Mouse (Mus musculus): ENCODE measurements around the gene Krtap28-10.
"Not testable (repeated sequence)": the region's sequence is repeated elsewhere in the genome, so short reads cannot be mapped to it uniquely, and the experiment has no call there.

Krtap28-10 gene

DNA sequence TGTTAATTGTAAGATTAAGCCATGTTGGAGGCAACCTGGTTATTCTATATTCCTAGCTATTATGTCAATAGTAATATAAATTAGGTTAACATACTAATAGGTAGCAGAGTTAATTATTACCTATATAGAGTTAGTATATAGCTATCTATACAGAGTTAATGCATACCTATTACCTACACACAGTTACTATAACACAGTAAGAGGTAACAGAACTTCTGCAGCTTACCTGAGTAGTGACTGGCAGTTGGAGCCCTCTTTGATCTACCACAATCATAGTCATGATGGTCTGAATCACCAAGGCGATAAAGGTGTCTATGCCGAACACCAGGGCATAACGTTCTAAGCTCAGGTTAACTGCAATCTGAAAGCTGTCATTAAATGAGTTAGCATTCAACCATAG is 27.8 kb downstream of the Krtap28-10 start:
- DNase-seq (ENCODE audit: low read depth): no peak

DNA sequence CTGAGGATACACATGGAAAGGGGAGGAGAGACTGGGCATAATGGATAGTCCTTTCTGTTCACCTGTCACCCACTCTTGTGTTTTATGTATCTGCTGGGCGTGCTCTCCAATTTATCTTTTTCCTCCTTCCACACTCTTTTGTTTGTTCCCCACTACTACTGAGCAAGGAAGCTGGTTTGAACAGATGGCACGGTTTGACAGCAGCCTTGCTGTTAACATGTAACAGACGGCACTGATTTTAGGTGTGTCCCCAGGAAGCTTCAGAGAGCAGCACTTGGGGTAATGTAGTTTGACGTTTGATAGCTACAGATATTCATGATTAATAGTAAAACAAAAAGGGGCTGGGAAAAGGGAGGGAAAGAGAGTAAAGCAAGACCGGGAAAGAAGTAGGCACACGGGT is 34.8 kb downstream of the Krtap28-10 start:
- DNase-seq (ENCODE audit: low read depth): no peak

DNA sequence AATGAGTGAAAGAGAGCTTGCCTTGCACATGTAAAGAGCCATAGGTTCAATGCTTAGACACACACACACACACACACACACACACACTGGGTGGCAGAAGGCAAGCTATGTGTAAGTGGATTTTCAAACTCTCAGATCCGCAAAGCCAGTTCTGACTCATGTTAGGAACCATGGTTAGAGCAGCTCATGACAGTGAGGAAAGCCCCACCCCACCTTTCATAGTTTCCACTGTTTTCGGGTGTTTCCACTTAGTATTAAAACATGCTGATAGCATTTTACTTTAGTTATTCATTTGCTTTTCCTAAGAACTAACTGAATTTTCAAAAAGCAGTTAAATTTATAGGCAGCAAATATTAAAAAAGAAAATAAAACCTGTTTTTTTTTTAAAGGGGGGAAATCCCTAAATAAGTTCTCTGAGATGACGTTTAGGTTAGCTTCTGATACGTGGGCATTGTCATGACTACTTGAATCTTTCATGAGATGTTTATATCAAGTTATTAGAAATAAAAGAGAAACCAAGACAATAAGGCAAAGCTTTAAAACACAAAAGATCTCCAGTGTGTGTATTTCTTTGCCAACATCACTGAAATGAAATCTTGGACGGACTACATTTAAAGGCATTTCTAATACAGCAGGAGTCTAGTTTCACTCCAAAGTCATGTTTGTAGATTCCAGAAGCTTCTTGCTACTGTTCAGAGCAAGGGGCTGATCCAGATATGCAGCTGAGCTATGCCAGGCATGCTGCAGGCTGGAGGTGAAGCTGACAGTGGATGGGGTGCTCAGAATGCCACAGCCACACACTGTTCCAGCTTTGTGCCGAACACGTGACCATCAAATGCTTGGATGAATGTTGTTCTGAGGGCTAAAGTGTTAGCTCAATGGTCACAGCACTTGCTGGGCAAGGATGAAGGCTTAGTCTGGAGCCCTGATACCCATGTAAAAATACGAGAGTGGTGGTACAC is 35.8 kb downstream of the Krtap28-10 start:
- peak; percentile 12 for DNase-seq (ENCODE audit: low read depth)

DNA sequence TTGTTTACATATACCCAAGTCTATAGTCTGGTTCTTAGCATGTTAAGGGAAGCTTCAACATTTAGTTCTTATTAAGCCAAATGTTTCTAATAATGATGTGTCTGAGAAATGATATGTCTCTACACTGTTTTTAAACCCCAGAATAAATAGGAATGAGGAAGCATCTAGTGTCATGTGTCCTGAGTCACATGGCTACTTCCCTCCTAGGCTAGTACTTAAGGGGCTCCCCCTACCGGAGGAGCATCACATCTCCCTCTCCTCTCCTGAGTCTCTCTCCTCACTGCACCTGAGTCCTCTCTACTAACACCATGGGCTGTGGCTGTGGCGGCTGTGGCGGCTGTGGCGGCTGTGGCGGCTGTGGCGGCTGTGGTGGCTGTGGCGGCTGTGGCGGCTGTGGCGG is 42.0 kb downstream of the Krtap28-10 start, which contains the start of gene Gm47959:
Gene Gm47959 (plus strand): TSS at position 243 of the 400 bp plus-strand sequence.
- not testable (repeated sequence) for DNase-seq (ENCODE audit: low read depth)

- DNase-seq (ENCODE audit: low read depth): no peak
These were observed 48.3 kb downstream of the Krtap28-10 start for GRCm38 (mm10) chr1:82993947-82994346.

DNA sequence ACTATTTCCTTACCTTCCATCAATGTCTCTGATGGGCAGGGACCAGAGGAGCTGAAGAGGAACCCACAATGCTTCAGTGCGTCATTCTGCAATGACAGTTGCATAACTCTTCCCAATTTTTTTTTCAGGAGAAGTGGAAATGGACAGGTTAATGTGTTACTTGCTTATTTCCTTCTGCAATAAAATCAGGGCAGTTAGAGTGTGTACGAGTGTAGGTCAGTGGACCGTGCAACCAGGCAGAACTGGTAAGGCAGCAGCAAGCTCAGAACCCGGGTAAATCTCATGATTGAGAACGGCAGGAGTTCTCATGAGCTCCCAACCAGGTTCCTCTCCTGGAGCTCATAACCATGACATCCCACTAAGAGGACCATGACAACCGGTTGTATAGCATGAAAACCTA is 50.2 kb downstream of the Krtap28-10 start:
- DNase-seq (ENCODE audit: low read depth): no peak

DNA sequence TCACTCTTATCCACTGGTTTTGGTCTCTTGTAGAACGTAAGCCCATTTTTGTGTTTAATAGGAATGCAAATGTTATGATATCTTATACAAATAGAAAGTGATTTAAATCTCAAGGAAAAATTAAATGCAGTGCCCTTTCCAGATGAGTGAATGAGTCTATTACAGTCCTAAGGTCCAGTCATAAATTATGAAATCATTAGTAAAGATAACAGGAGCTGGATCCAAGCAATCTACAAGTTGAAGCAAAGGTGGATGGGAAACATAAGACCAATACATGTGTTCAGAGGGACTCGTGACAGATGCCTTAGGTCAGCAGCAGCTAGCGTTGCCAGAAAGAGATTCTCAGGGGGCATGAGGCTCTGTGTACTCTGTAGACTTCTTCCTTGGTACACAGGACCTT is 50.7 kb downstream of the Krtap28-10 start:
- DNase-seq (ENCODE audit: low read depth): no peak

All from fibroblast of lung, adult 2 months (primary cell).